Mouse (Mus musculus): ENCODE measurements around the gene Slco2a1.

DNA sequence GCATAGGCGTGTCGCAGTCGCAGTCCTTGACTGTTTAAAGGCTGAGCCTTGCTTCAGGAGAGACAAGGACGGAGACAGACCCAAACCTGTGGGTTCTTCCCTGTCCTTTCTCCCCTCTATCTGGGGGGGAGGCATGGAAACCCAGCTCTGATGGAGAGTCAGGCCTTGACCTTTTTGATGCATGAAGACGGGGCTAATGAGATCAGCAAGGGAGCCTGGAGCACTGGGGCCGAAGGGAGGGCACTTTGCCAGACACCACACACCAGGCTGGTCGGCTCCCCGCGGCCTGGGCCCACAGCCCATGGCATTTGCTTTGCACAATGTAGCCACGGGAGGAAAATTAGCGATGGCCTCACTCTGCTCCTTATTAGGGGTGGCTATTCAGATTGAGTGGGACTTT is 66.5 kb downstream of the Slco2a1 start:
- TF ChIP-seq CTCF (IDR thresholded peaks at IDR 0.05; ENCODE audit: low read depth) (no peak), EP300 (IDR thresholded peaks at IDR 0.05; ENCODE audit: low read depth) (no peak)

All from heart, postnatal 0 days (tissue).